In genomic region chrX:145479942-145480341, GRCm38 (mm10) we compare ENCODE assay signal across 21 mouse cellular contexts. TPM values are rescaled to one million over a fixed set of nuclear protein-coding genes. Genes with fewer than 3 reads are reported as not detected.
DNase-seq lines count a peak whose midpoint lies in the region; ATAC-seq lines count a peak whose summit lies in the region.
"Had no signal": no experiment of that assay in that cellular context is flagged by ENCODE, and none has a peak within 500 bp of the region (broad histone marks: within the 10 kb centered on the region; RNA-seq: fewer than 3 reads in every experiment).

No protein-coding gene starts in this region.

- H3K4me3 ChIP-seq in heart, embryonic 13.5 days: no peak overlapping the region
- H3K4me3 ChIP-seq in liver, embryonic 12.5 days: no peak overlapping the region
- H3K4me3 ChIP-seq: embryonic facial prominence, embryonic 15.5 days; forebrain, embryonic 10.5 days; hindbrain, embryonic 12.5 days; limb, embryonic 15.5 days had no signal

- no peaks in the 10 kb centered on the region for H3K27me3 ChIP-seq in heart, embryonic 13.5 days (replicated peaks)
- no peaks in the 10 kb centered on the region for H3K27me3 ChIP-seq in liver, embryonic 12.5 days (replicated peaks)
- H3K27me3 ChIP-seq: embryonic facial prominence, embryonic 15.5 days; hindbrain, embryonic 12.5 days; limb, embryonic 15.5 days had no signal

- H3K4me1 ChIP-seq in heart, embryonic 13.5 days: peaks cover 7% of the 10 kb centered on the region
- H3K4me1 ChIP-seq in liver, embryonic 12.5 days: peaks cover 45% of the 10 kb centered on the region
- H3K4me1 ChIP-seq: embryonic facial prominence, embryonic 15.5 days; hindbrain, embryonic 12.5 days; limb, embryonic 15.5 days had no signal

- no peaks in the 10 kb centered on the region for H3K9me3 ChIP-seq in heart, embryonic 13.5 days
- no peaks in the 10 kb centered on the region for H3K9me3 ChIP-seq in liver, embryonic 12.5 days (replicated peaks)
- H3K9me3 ChIP-seq: embryonic facial prominence, embryonic 15.5 days; forebrain, embryonic 10.5 days; hindbrain, embryonic 12.5 days; limb, embryonic 15.5 days had no signal

- H3K27ac ChIP-seq in heart, embryonic 13.5 days (replicated peaks): no peak overlapping the region
- peak overlapping the region; percentile 70 for H3K27ac ChIP-seq in liver, embryonic 12.5 days
- H3K27ac ChIP-seq: embryonic facial prominence, embryonic 15.5 days; forebrain, embryonic 10.5 days; hindbrain, embryonic 12.5 days; limb, embryonic 15.5 days had no signal

- H3K36me3 ChIP-seq in heart, embryonic 13.5 days: peaks cover 9% of the 10 kb centered on the region; the same call in 1 of the 2 replicates
- H3K36me3 ChIP-seq in liver, embryonic 12.5 days: peaks cover 7% of the 10 kb centered on the region; the same call in 1 of the 2 replicates
- H3K36me3 ChIP-seq: embryonic facial prominence, embryonic 15.5 days; hindbrain, embryonic 12.5 days; limb, embryonic 15.5 days had no signal

- H3K4me2 ChIP-seq in heart, embryonic 13.5 days: no peak overlapping the region
- peak overlapping the region; percentile 36 for H3K4me2 ChIP-seq in liver, embryonic 12.5 days
- H3K4me2 ChIP-seq: embryonic facial prominence, embryonic 15.5 days; hindbrain, embryonic 12.5 days; limb, embryonic 15.5 days had no signal

- WGBS in heart, embryonic 13.5 days: 62% methylated on average over 10 of the region's 10 CpGs
- WGBS in liver, embryonic 12.5 days (ENCODE audit: insufficient replicate concordance): 29% methylated on average over 10 of the region's 10 CpGs

- peak; percentile 12 to 23 for DNase-seq in cerebellum, postnatal 10 days
- no peak for DNase-seq in heart, postnatal 4 days
- DNase-seq in ovary, adult 18-20 months (ENCODE audit: low spot score): no peak
- no peak for DNase-seq in gastrocnemius, postnatal 25 days
- DNase-seq: adrenal gland, postnatal 36 days; gastrocnemius, postnatal 14 days; heart, postnatal 10 days; kidney, adult 11 months; layer of hippocampus, adult 9-11 months; lung, postnatal 4 days; midbrain, embryonic 14.5 days; right cerebral cortex, postnatal 14 days; thymus, postnatal 36 days had no signal

- no peak for ATAC-seq in cerebellum, adult (ENCODE audit: insufficient number of reproducible peaks, low FRiP score, low TSS enrichment)
- ATAC-seq in heart, embryonic 13.5 days (ENCODE audit: extremely low read depth, insufficient number of reproducible peaks, low FRiP score, low TSS enrichment): peak; percentile 82; the same call in 1 of the 2 replicates
- peak; percentile 99 for ATAC-seq in liver, embryonic 12.5 days
- ATAC-seq: forebrain, embryonic 16.5 days had no signal

- no peak overlapping the region for H3K9ac ChIP-seq in heart, embryonic 13.5 days
- H3K9ac ChIP-seq in liver, embryonic 12.5 days: no peak overlapping the region
- H3K9ac ChIP-seq: embryonic facial prominence, embryonic 15.5 days; hindbrain, embryonic 12.5 days; limb, embryonic 15.5 days had no signal

RNA-seq across cellular contexts. Expression of gene Amot, which starts 25.0 kb away (rescaled TPM):
- 8.7 and 9.4 TPM in 2 replicates for polyA plus RNA-seq in heart, embryonic 13.5 days (2015; fragmentation: Nextera tagmentation; extraction: Ambion mirVana)
- total RNA-seq in heart, postnatal 4 days (2021): 1 to 10 TPM; 8.5 to 8.8 TPM
- 8.9 and 9.0 TPM in 2 replicates for polyA plus RNA-seq in liver, embryonic 12.5 days (2016; fragmentation: Nextera tagmentation; extraction: Ambion mirVana)
- 100 to 1,000 TPM; 123 to 170 TPM for total RNA-seq in gastrocnemius, postnatal 25 days (2021)

Comparison
In these comparisons a context has a peak if more than half of its experiments do, and no peak if none do; other contexts are left out.
1. DNase-seq: peak in cerebellum, postnatal 10 days (2 of 2); none in heart, postnatal 4 days (single experiment), ovary, adult 18-20 months (single experiment) and gastrocnemius, postnatal 25 days (single experiment).
2. RNA of gene Amot, which starts 25.0 kb away (total RNA-seq): 123 to 170 TPM in gastrocnemius, postnatal 25 days; 8.5 to 8.8 TPM in heart, postnatal 4 days; every median in the first group is over 10 times any median in the second.